Mouse (Mus musculus) myocyte (in vitro differentiated cells): ENCODE data around the gene Tenm4. TPM values are rescaled to one million over a fixed set of nuclear protein-coding genes. Genes with fewer than 3 reads are reported as not detected.

Experiments used
- H3K27me3 ChIP-seq: one replicate; pipeline ENCODE4 v1.6.1; 2011; ENCODE audit not compliant: control insufficient read depth, insufficient read depth, insufficient read length
- H3K36me3 ChIP-seq: one replicate; pipeline ENCODE4 v1.6.1; 2011; ENCODE audit not compliant: control insufficient read depth, insufficient read depth
- H3K4me2 ChIP-seq: one replicate; pipeline ENCODE4 v1.6.1; 2011; ENCODE audit warnings: low read depth, control low read depth
- H3K4me3 ChIP-seq: one replicate; pipeline ENCODE4 v1.5.1; 2011; ENCODE audit warnings: mild to moderate bottlenecking, control low read depth, moderate library complexity
- H3K79me2 ChIP-seq: one replicate; pipeline ENCODE4 v1.6.1; 2011; ENCODE audit not compliant: control insufficient read depth, insufficient read depth
- H3ac ChIP-seq: one replicate; pipeline ENCODE4 v1.6.1; 2011; ENCODE audit not compliant: control insufficient read depth, insufficient read length
- CEBPB ChIP-seq: IDR thresholded peaks from 2 replicates; pipeline ENCODE4 v1.6.1; 2011; ENCODE audit warnings: mild to moderate bottlenecking, moderate library complexity; ENCODE audit not compliant: poor library complexity, insufficient read depth, severe bottlenecking
- E2F4 ChIP-seq: IDR thresholded peaks from one replicate; pipeline ENCODE4 v1.6.1; 2011; ENCODE audit warnings: mild to moderate bottlenecking, control low read depth, moderate library complexity; ENCODE audit not compliant: insufficient read depth
- MAX ChIP-seq: IDR thresholded peaks from one replicate; pipeline ENCODE4 v1.6.1; 2011; ENCODE audit warnings: low read depth, mild to moderate bottlenecking, control low read depth
- MYOD1 ChIP-seq, 3 experiments: IDR thresholded peaks; one replicate each; pipeline ENCODE4 v1.6.1; 2011; ENCODE audit warnings: control low read depth in 2 of 3, low read depth in 2 of 3, mild to moderate bottlenecking in 2 of 3, moderate library complexity in 1 of 3; ENCODE audit not compliant: insufficient read length in 2 of 3, control insufficient read depth in 1 of 3
- MYOG ChIP-seq, 3 experiments: IDR thresholded peaks; one replicate each; pipeline ENCODE4 v1.6.1; 2011; ENCODE audit warnings: control low read depth in 2 of 3, low read depth in 2 of 3, mild to moderate bottlenecking in 2 of 3; ENCODE audit not compliant: insufficient read length in 2 of 3, control insufficient read depth in 1 of 3, insufficient read depth in 1 of 3
- POLR2A ChIP-seq: IDR thresholded peaks from one replicate; pipeline ENCODE4 v1.6.1; 2011; ENCODE audit warnings: low read depth, mild to moderate bottlenecking, control low read depth, moderate library complexity; ENCODE audit not compliant: insufficient read length
- POLR2AphosphoS2 ChIP-seq: IDR thresholded peaks from one replicate; pipeline ENCODE4 v1.6.1; 2011; ENCODE audit warnings: low read depth, control low read depth; ENCODE audit not compliant: insufficient read length
- REST ChIP-seq: IDR thresholded peaks from one replicate; pipeline ENCODE4 v1.6.1; 2011; ENCODE audit warnings: mild to moderate bottlenecking, control low read depth, moderate library complexity; ENCODE audit not compliant: insufficient read depth, insufficient read length
- SRF ChIP-seq: IDR thresholded peaks from one replicate; pipeline ENCODE4 v1.6.1; 2011; ENCODE audit warnings: low read depth; ENCODE audit not compliant: control insufficient read depth, insufficient read length
- TCF12 ChIP-seq: IDR thresholded peaks from one replicate; pipeline ENCODE4 v1.6.1; 2011; ENCODE audit warnings: mild to moderate bottlenecking, control low read depth; ENCODE audit not compliant: poor library complexity, insufficient read depth, severe bottlenecking
- TCF3 ChIP-seq: IDR thresholded peaks from one replicate; pipeline ENCODE4 v1.6.1; 2011; ENCODE audit warnings: low read depth, control low read depth; ENCODE audit not compliant: insufficient read length
- USF1 ChIP-seq: IDR thresholded peaks from one replicate; pipeline ENCODE4 v1.6.1; 2011; ENCODE audit warnings: low read depth, mild to moderate bottlenecking, control low read depth, moderate library complexity
- polyA plus RNA-seq: library from polyadenylated mRNA; unstranded; fragments of >200 nt; fragmentation: generic; extraction: Trizol; gene quantifications from one replicate; pipeline ENCODE4 v1.2.1, GENCODE M21; 2012; ENCODE audit warnings: missing spikeins

Tenm4 gene
- polyA plus RNA-seq, 1 experiment, result 10.9 TPM

GRCm38 (mm10) chr7:96308106-96308505, 137.1 kb downstream of the Tenm4 start:
- no peak overlapping the region for H3K4me3 ChIP-seq
- no peak overlapping the region for H3ac ChIP-seq
- no peaks in the 10 kb centered on the region for H3K79me2 ChIP-seq
- TF ChIP-seq TCF12 (no peak), E2F4 (no peak), REST (no peak), POLR2A (no peak), MYOG (IDR thresholded peaks at IDR 0.05; ENCODE audit: control insufficient read depth in 1 of 3, insufficient read depth in 1 of 3, insufficient read length in 2 of 3, low read depth in 2 of 3) (no peak), MYOD1 (IDR thresholded peaks at IDR 0.05; ENCODE audit: control insufficient read depth in 1 of 3, insufficient read length in 2 of 3, low read depth in 2 of 3) (no peak), CEBPB (no peak), POLR2AphosphoS2 (no peak), MAX (no peak), SRF (no peak), TCF3 (no peak), USF1 (no peak)
- peak overlapping the region; percentile 30 for H3K4me2 ChIP-seq
- no peaks in the 10 kb centered on the region for H3K27me3 ChIP-seq
- no peaks in the 10 kb centered on the region for H3K36me3 ChIP-seq

DNA sequence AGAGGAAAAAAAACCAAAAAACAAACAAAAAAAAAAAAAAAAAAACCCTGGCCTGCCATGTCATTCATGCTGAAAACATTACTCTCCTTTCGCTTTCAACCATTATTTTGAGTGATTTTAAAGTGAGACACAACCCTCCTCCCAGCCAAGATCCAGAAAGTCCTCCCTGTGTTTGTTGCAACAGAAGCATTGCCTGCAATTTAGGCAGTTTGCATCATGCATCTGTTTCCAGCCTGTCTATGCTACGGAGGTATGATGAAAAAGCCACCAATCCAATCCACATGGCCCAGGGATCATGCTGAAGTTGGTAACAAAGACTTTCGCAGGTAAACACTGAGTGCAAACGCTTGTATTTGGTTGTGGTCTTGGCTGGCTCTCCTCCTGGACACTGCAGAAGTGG, 158.3 kb downstream of the Tenm4 start:
- H3K36me3 ChIP-seq, result no peaks in the 10 kb centered on the region
- H3K79me2 ChIP-seq, result no peaks in the 10 kb centered on the region
- peak overlapping the region; percentile 12 for H3K4me3 ChIP-seq
- TF ChIP-seq TCF3, result no peak
- peak; percentile 94 for TF ChIP-seq CEBPB
- no peak overlapping the region for H3ac ChIP-seq
- peak overlapping the region; percentile 48 for H3K4me2 ChIP-seq
- no peaks in the 10 kb centered on the region for H3K27me3 ChIP-seq

DNA sequence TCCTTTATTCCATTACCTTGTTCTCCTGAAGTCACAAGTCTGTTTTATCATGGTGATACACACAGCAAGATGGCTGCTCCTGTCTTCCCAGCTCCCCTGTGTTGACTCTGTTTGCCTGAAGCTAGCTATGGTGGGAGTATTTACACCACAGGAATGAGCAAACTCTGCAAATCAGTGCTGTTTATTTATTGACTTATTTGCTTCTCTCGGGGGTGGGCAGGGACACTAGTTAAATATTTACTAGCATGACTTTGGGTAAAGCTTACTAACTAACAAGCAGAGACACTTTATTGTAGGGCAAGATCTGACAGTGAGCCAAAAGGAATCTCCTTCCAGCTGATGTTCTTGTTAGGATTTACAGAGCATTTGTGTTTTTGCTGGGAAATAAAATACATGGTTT, 160.1 kb downstream of the Tenm4 start:
- Histone ChIP-seq H3K36me3 (no peaks in the 10 kb centered on the region), H3K79me2 (no peaks in the 10 kb centered on the region), H3K27me3 (no peaks in the 10 kb centered on the region), H3K4me3 (no peak overlapping the region), H3ac (no peak overlapping the region), H3K4me2 (no peak overlapping the region)
- TF ChIP-seq TCF12 (no peak), MYOG (IDR thresholded peaks at IDR 0.05; ENCODE audit: control insufficient read depth in 1 of 3, insufficient read depth in 1 of 3, insufficient read length in 2 of 3, low read depth in 2 of 3) (no peak), REST (no peak), MYOD1 (IDR thresholded peaks at IDR 0.05; ENCODE audit: control insufficient read depth in 1 of 3, insufficient read length in 2 of 3, low read depth in 2 of 3) (no peak), MAX (no peak), POLR2AphosphoS2 (no peak), USF1 (no peak), CEBPB (no peak), POLR2A (no peak), TCF3 (no peak), SRF (no peak), E2F4 (no peak)

DNA sequence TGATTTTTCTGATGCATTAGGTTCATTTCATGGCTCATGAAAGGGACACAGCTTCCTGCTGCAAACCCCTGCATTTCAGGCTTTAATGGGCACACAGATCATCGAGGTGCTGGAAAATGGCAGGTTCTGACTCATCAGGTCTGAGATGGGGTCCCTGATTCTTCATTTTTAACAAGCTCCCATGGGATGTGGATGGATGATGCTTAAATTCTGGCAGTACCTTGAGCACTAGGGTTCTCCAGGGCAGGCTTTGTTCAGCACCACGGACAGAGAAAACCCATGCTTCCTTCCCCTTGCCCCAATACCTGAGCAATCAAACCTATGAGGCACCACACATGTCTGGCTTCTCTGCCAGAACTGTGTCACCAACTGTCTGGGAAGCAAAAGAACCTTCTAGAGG, 163.3 kb downstream of the Tenm4 start:
- Histone ChIP-seq H3K36me3 (no peaks in the 10 kb centered on the region), H3K4me2 (no peak overlapping the region), H3K27me3 (no peaks in the 10 kb centered on the region), H3ac (no peak overlapping the region), H3K4me3 (no peak overlapping the region), H3K79me2 (no peaks in the 10 kb centered on the region)
- TF ChIP-seq REST, result peak; percentile 71
- no peak for TF ChIP-seq MYOG (IDR thresholded peaks at IDR 0.05; ENCODE audit: control insufficient read depth in 1 of 3, insufficient read depth in 1 of 3, insufficient read length in 2 of 3, low read depth in 2 of 3)

DNA sequence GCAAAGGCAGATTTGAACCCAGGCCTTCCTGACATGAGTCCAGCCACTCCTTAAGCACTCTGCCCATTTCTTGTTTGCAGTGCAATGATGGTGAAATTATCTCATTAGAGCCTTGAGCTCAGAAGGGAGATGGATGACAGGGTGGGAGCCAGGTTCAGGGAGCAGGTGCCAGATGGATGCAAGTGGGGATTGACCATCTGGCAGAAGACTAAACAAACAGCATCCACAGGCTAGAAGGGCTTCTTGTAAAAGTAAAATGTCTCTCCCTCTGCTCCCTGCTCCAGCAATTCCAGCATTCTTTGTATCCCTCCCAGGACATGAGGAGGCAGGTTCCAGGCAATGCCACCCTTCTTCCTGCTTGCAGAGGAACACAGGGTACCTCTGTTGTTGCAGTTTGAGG, 165.3 kb downstream of the Tenm4 start:
- TF ChIP-seq MYOD1 (IDR thresholded peaks at IDR 0.05; ENCODE audit: control insufficient read depth in 1 of 3, insufficient read length in 2 of 3, low read depth in 2 of 3) (no peak), MYOG (IDR thresholded peaks at IDR 0.05; ENCODE audit: control insufficient read depth in 1 of 3, insufficient read depth in 1 of 3, insufficient read length in 2 of 3, low read depth in 2 of 3) (no peak), TCF3 (no peak), POLR2AphosphoS2 (no peak), SRF (no peak), CEBPB (no peak), E2F4 (no peak), REST (no peak), USF1 (no peak), MAX (no peak), TCF12 (no peak), POLR2A (no peak)

More for the DNA sequence above, 165.3 kb downstream of the Tenm4 start:
- Histone ChIP-seq H3K4me2 (no peak overlapping the region), H3K4me3 (no peak overlapping the region), H3K36me3 (no peaks in the 10 kb centered on the region), H3ac (no peak overlapping the region), H3K79me2 (no peaks in the 10 kb centered on the region), H3K27me3 (no peaks in the 10 kb centered on the region)
